Mouse (Mus musculus): Measurements from ENCODE around the gene Tfap2b. TPM values are rescaled to one million over a fixed set of nuclear protein-coding genes. Genes with fewer than 3 reads are reported as not detected.

The Tfap2b gene
- polyA plus RNA-seq, 1 experiment from 2014 or later = 91.2 TPM

- no peak overlapping the region for H3K9ac ChIP-seq
- no peaks in the 10 kb centered on the region for H3K36me3 ChIP-seq
- H3K27ac ChIP-seq = no peak overlapping the region
- peaks cover 81% of the 10 kb centered on the region for H3K27me3 ChIP-seq
- 0 out of 2 replicates have a peak overlapping the region, but pooled peaks have one; percentile 13 for H3K4me2 ChIP-seq (replicated peaks)
- H3K9me3 ChIP-seq (replicated peaks) = no peaks in the 10 kb centered on the region
- no peak overlapping the region for H3K4me3 ChIP-seq
- WGBS = 3% methylated on average over 31 of the region's 31 CpGs
- ATAC-seq (ENCODE audit: low FRiP score) = no peak
- no peaks in the 10 kb centered on the region for H3K4me1 ChIP-seq
Observed at GRCm38 (mm10) chr1:19234432-19235205, 25.9 kb downstream of the Tfap2b start.

- H3K4me1 ChIP-seq = no peaks in the 10 kb centered on the region
- no peaks in the 10 kb centered on the region for H3K36me3 ChIP-seq
- no peak overlapping the region for H3K4me3 ChIP-seq
- 1% methylated on average over 5 of the region's 5 CpGs for WGBS
- H3K9me3 ChIP-seq (replicated peaks) = no peaks in the 10 kb centered on the region
- no peak overlapping the region for H3K27ac ChIP-seq
- ATAC-seq (ENCODE audit: low FRiP score) = no peak
- no peak overlapping the region for H3K4me2 ChIP-seq (replicated peaks)
- no peak overlapping the region for H3K9ac ChIP-seq
- peaks cover 82% of the 10 kb centered on the region for H3K27me3 ChIP-seq
Observed at GRCm38 (mm10) chr1:19236051-19236450, 27.3 kb downstream of the Tfap2b start.

- no peak overlapping the region for H3K4me2 ChIP-seq (replicated peaks)
- peaks cover 4% of the 10 kb centered on the region for H3K4me1 ChIP-seq
- no peak overlapping the region for H3K27ac ChIP-seq
- H3K4me3 ChIP-seq = no peak overlapping the region
- WGBS = 1% methylated on average over 21 of the region's 21 CpGs
- ATAC-seq (ENCODE audit: low FRiP score) = peak; percentile 39; the same call in 1 of the 2 replicates
- H3K9me3 ChIP-seq (replicated peaks) = no peaks in the 10 kb centered on the region
- no peaks in the 10 kb centered on the region for H3K36me3 ChIP-seq
- H3K27me3 ChIP-seq = peaks cover 82% of the 10 kb centered on the region
- H3K9ac ChIP-seq = no peak overlapping the region
Observed at GRCm38 (mm10) chr1:19236591-19236990, 27.9 kb downstream of the Tfap2b start.

- no peak overlapping the region for H3K4me3 ChIP-seq
- no peaks in the 10 kb centered on the region for H3K9me3 ChIP-seq (replicated peaks)
- H3K9ac ChIP-seq = no peak overlapping the region
- peaks cover 83% of the 10 kb centered on the region for H3K27me3 ChIP-seq
- no peak for ATAC-seq (ENCODE audit: low FRiP score)
- no peak overlapping the region for H3K27ac ChIP-seq
- peaks cover 4% of the 10 kb centered on the region for H3K4me1 ChIP-seq
- no peaks in the 10 kb centered on the region for H3K36me3 ChIP-seq
- 4% methylated on average over 9 of the region's 9 CpGs for WGBS
- H3K4me2 ChIP-seq (replicated peaks) = no peak overlapping the region
Observed at GRCm38 (mm10) chr1:19237061-19237460, 28.3 kb downstream of the Tfap2b start.

DNA sequence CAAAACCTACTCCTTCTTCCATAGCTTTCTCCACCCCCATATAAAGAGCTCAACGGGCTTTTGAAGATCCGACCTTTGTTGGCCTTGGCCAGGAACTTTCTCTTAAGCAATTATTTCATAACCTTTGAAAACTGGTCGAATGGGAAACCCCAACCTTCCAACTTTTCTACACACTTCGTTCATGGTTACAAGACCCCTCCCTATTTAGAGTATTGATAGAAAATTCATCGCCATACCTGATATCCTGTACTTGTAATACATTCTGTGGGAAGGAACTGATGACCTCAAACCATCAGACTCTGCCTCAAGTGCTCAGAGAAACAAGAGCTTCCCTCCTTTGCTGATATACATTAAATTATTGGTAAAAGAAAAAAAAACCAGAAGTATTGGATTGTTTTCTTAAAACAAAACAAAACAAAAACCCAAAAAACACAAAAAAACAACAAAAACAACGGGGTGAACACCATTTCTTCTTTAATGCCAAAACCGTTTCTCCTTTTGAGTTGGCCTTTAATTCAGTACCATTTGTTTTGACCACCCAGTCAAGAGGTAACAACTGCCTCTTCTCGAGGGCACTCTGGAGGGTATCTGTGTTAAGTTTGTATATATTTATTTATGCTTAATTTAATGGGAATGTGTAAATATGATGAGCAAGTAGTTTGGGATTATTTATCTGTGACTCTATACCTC lies 29.2 kb downstream of the Tfap2b start:
- Histone ChIP-seq H3K36me3 (no peaks in the 10 kb centered on the region), H3K27me3 (peaks cover 83% of the 10 kb centered on the region), H3K4me3 (no peak overlapping the region), H3K4me1 (peaks cover 4% of the 10 kb centered on the region), H3K9ac (no peak overlapping the region), H3K27ac (no peak overlapping the region), H3K4me2 (replicated peaks) (no peak overlapping the region), H3K9me3 (replicated peaks) (no peaks in the 10 kb centered on the region)
- no peak for ATAC-seq (ENCODE audit: low FRiP score)
- WGBS = 4% methylated on average over 8 of the region's 8 CpGs

DNA sequence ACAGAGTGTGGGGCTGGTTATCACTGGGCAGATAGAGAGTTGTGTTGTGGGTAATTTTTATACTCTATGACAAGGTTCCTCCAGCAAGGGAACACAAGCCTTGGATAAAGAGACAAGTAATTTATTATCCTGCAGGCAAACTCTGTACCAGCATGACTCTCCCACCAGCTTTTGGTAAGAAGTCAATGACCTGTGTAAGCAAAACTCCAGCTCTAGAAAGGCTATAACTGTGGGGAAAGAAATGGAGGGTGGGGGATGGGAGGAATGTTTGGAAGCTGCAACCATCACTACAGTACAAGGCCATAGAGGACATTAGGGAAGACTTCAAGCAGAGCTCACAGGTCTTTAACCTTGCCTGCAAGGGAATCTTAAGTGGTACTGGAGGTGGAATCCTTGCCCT lies 31.3 kb downstream of the Tfap2b start:
- Histone ChIP-seq H3K27me3 (peaks cover 78% of the 10 kb centered on the region), H3K4me3 (no peak overlapping the region), H3K36me3 (no peaks in the 10 kb centered on the region), H3K9ac (no peak overlapping the region), H3K9me3 (replicated peaks) (no peaks in the 10 kb centered on the region), H3K27ac (no peak overlapping the region), H3K4me1 (peaks cover 4% of the 10 kb centered on the region), H3K4me2 (replicated peaks) (no peak overlapping the region)
- no peak for ATAC-seq (ENCODE audit: low FRiP score)

DNA sequence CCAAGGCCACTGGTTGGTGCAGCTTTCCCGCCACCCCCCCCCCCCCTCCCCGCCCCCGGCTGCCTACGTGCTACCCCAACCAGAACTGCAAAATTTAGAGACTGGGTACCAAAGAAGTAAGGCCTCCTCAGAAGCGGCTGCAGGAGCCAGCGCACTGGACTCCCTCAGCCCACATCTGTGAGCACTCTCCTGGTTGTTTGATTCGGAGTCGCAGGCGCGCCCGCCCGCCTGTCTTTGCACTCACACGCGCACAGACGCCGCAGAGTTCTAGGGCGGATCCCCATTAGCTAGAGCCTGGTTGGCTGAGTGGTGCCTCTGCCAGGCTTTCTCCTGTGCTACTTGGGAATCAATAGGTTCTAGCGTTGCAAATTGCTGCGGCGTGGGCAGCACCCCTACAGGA lies 32.6 kb downstream of the Tfap2b start:
- Histone ChIP-seq H3K27me3 (peaks cover 66% of the 10 kb centered on the region), H3K4me3 (peak overlapping the region; percentile 13), H3K9me3 (replicated peaks) (no peaks in the 10 kb centered on the region), H3K9ac (no peak overlapping the region), H3K4me2 (replicated peaks) (peak overlapping the region; percentile 45), H3K4me1 (peaks cover 4% of the 10 kb centered on the region), H3K36me3 (no peaks in the 10 kb centered on the region), H3K27ac (no peak overlapping the region)
- WGBS = under 1% methylated on average over 19 of the region's 20 CpGs
- ATAC-seq (ENCODE audit: low FRiP score) = peak; percentile 33

- WGBS = 4% methylated on average over 8 of the region's 8 CpGs
- Histone ChIP-seq H3K9ac (no peak overlapping the region), H3K4me3 (no peak overlapping the region), H3K4me1 (peaks cover 4% of the 10 kb centered on the region), H3K4me2 (replicated peaks) (no peak overlapping the region), H3K36me3 (no peaks in the 10 kb centered on the region), H3K27ac (no peak overlapping the region), H3K9me3 (replicated peaks) (no peaks in the 10 kb centered on the region), H3K27me3 (peaks cover 59% of the 10 kb centered on the region)
- 0 out of 2 replicates have a peak, but pooled peaks have one; percentile 15 for ATAC-seq (ENCODE audit: low FRiP score)
Observed at GRCm38 (mm10) chr1:19242021-19242420, 33.3 kb downstream of the Tfap2b start.

GRCm38 (mm10) chr1:19245032-19245431 lies 36.3 kb downstream of the Tfap2b start:
- H3K27me3 ChIP-seq = peaks cover 36% of the 10 kb centered on the region
- no peak overlapping the region for H3K4me3 ChIP-seq
- no peak overlapping the region for H3K4me2 ChIP-seq (replicated peaks)
- H3K9ac ChIP-seq = no peak overlapping the region
- no peak overlapping the region for H3K27ac ChIP-seq
- H3K9me3 ChIP-seq (replicated peaks) = no peaks in the 10 kb centered on the region
- peaks cover 4% of the 10 kb centered on the region for H3K4me1 ChIP-seq
- peak; percentile 91 for ATAC-seq (ENCODE audit: low FRiP score)
- WGBS = 14% methylated on average over 4 of the region's 4 CpGs
- H3K36me3 ChIP-seq = no peaks in the 10 kb centered on the region

- no peak overlapping the region for H3K9ac ChIP-seq
- no peaks in the 10 kb centered on the region for H3K36me3 ChIP-seq
- no peak overlapping the region for H3K4me2 ChIP-seq (replicated peaks)
- no peaks in the 10 kb centered on the region for H3K4me1 ChIP-seq
- no peaks in the 10 kb centered on the region for H3K9me3 ChIP-seq (replicated peaks)
- H3K4me3 ChIP-seq = no peak overlapping the region
- ATAC-seq (ENCODE audit: low FRiP score) = peak; percentile 61; the same call in 1 of the 2 replicates
- H3K27me3 ChIP-seq = no peaks in the 10 kb centered on the region
- H3K27ac ChIP-seq = no peak overlapping the region
- 37% methylated on average over 6 of the region's 6 CpGs for WGBS
Observed at GRCm38 (mm10) chr1:19251286-19251685, 42.6 kb downstream of the Tfap2b start.

- Histone ChIP-seq H3K4me1 (no peaks in the 10 kb centered on the region), H3K4me3 (no peak overlapping the region), H3K27me3 (no peaks in the 10 kb centered on the region), H3K9me3 (replicated peaks) (no peaks in the 10 kb centered on the region), H3K4me2 (replicated peaks) (no peak overlapping the region), H3K36me3 (no peaks in the 10 kb centered on the region), H3K9ac (no peak overlapping the region), H3K27ac (no peak overlapping the region)
- WGBS = 89% methylated on average over 1 of the region's 1 CpGs
- ATAC-seq (ENCODE audit: low FRiP score) = no peak
Observed at GRCm38 (mm10) chr1:19269596-19269995, 60.9 kb downstream of the Tfap2b start.

Measured in hindbrain, embryonic 12.5 days (tissue).